Mouse (Mus musculus): Measurements from ENCODE around the gene B3gnt6. TPM values are rescaled to one million over a fixed set of nuclear protein-coding genes. Genes with fewer than 3 reads are reported as not detected.

B3gnt6 gene
- polyA plus RNA-seq (2015; fragmentation: Nextera tagmentation; extraction: Ambion mirVana) = 0.24 and 0.36 TPM in 2 replicates

GRCm38 (mm10) chr7:98199381-98199780 lies at the start of gene B3gnt6:
Gene B3gnt6, minus strand, starts transcription at chr7:98199481.
- Histone ChIP-seq H3K36me3 (no peaks in the 10 kb centered on the region), H3K4me2 (no peak within 1 kb of the TSS), H3K27me3 (peaks cover 28% of the 10 kb centered on the region), H3K4me3 (no peak within 1 kb of the TSS), H3K4me1 (replicated peaks) (peaks cover 2% of the 10 kb centered on the region), H3K9me3 (no peaks in the 10 kb centered on the region), H3K9ac (no peak within 1 kb of the TSS), H3K27ac (replicated peaks) (no peak within 1 kb of the TSS)
- no peak for ATAC-seq (ENCODE audit: low read depth)
- WGBS = 90% methylated on average over 4 of the region's 4 CpGs

- Histone ChIP-seq H3K9me3 (no peaks in the 10 kb centered on the region), H3K9ac (no peak overlapping the region), H3K4me2 (no peak overlapping the region), H3K27me3 (no peaks in the 10 kb centered on the region), H3K36me3 (no peaks in the 10 kb centered on the region), H3K4me3 (no peak overlapping the region), H3K27ac (replicated peaks) (no peak overlapping the region), H3K4me1 (replicated peaks) (no peaks in the 10 kb centered on the region)
- WGBS = 86% methylated on average over 3 of the region's 3 CpGs
- no peak for ATAC-seq (ENCODE audit: low read depth)
These were observed 37.5 kb upstream of the B3gnt6 start for GRCm38 (mm10) chr7:98236686-98237359.

- no peak for ATAC-seq (ENCODE audit: low read depth)
These were observed 24.5 kb upstream of the B3gnt6 start for GRCm38 (mm10) chr7:98223796-98224195.

GRCm38 (mm10) chr7:98216713-98217112 lies 17.4 kb upstream of the B3gnt6 start:
- H3K36me3 ChIP-seq = peaks cover 3% of the 10 kb centered on the region; the same call in 1 of the 2 replicates
- 0 out of 2 replicates have a peak, but pooled peaks cover 6% of the 10 kb centered on the region for H3K4me1 ChIP-seq (replicated peaks)
- H3K9me3 ChIP-seq = no peaks in the 10 kb centered on the region
- H3K4me3 ChIP-seq = no peak overlapping the region
- no peak for ATAC-seq (ENCODE audit: low read depth)
- H3K4me2 ChIP-seq = no peak overlapping the region
- H3K9ac ChIP-seq = no peak overlapping the region
- H3K27ac ChIP-seq (replicated peaks) = no peak overlapping the region
- no peaks in the 10 kb centered on the region for H3K27me3 ChIP-seq

More at GRCm38 (mm10) chr7:98223796-98224195, 24.5 kb upstream of the B3gnt6 start:
- peaks cover 7% of the 10 kb centered on the region; the same call in 1 of the 2 replicates for H3K36me3 ChIP-seq
- H3K9me3 ChIP-seq = no peaks in the 10 kb centered on the region
- H3K27me3 ChIP-seq = no peaks in the 10 kb centered on the region
- no peak overlapping the region for H3K4me2 ChIP-seq
- no peak overlapping the region for H3K9ac ChIP-seq
- WGBS = 94% methylated on average over 4 of the region's 4 CpGs
- no peak overlapping the region for H3K4me3 ChIP-seq
- no peak overlapping the region for H3K27ac ChIP-seq (replicated peaks)
- H3K4me1 ChIP-seq (replicated peaks) = no peaks in the 10 kb centered on the region

- no peak overlapping the region for H3K4me2 ChIP-seq
- WGBS = 78% methylated on average over 4 of the region's 4 CpGs
- H3K27ac ChIP-seq (replicated peaks) = no peak overlapping the region
- no peaks in the 10 kb centered on the region for H3K4me1 ChIP-seq (replicated peaks)
- H3K27me3 ChIP-seq = no peaks in the 10 kb centered on the region
- no peak overlapping the region for H3K9ac ChIP-seq
- no peaks in the 10 kb centered on the region for H3K36me3 ChIP-seq
- no peaks in the 10 kb centered on the region for H3K9me3 ChIP-seq
- no peak overlapping the region for H3K4me3 ChIP-seq
- no peak for ATAC-seq (ENCODE audit: low read depth)
These were observed 3.7 kb upstream of the B3gnt6 start for GRCm38 (mm10) chr7:98202946-98203345.

- Histone ChIP-seq H3K36me3 (no peaks in the 10 kb centered on the region), H3K9me3 (no peaks in the 10 kb centered on the region), H3K4me2 (no peak overlapping the region), H3K4me1 (replicated peaks) (no peaks in the 10 kb centered on the region), H3K4me3 (no peak overlapping the region), H3K9ac (no peak overlapping the region), H3K27ac (replicated peaks) (no peak overlapping the region), H3K27me3 (peaks cover 6% of the 10 kb centered on the region)
- 78% methylated on average over 5 of the region's 5 CpGs for WGBS
- ATAC-seq (ENCODE audit: low read depth) = no peak
These were observed 2.3 kb upstream of the B3gnt6 start for GRCm38 (mm10) chr7:98201493-98202028.

- Histone ChIP-seq H3K27me3 (peaks cover 17% of the 10 kb centered on the region), H3K9ac (no peak overlapping the region), H3K36me3 (no peaks in the 10 kb centered on the region), H3K27ac (replicated peaks) (no peak overlapping the region), H3K9me3 (no peaks in the 10 kb centered on the region), H3K4me3 (no peak overlapping the region), H3K4me1 (replicated peaks) (no peaks in the 10 kb centered on the region), H3K4me2 (no peak overlapping the region)
- ATAC-seq (ENCODE audit: low read depth) = no peak
- 92% methylated on average over 3 of the region's 3 CpGs for WGBS
These were observed 1.1 kb upstream of the B3gnt6 start for GRCm38 (mm10) chr7:98200396-98200795.

- Histone ChIP-seq H3K4me3 (no peak overlapping the region), H3K27me3 (peaks cover 61% of the 10 kb centered on the region), H3K27ac (replicated peaks) (no peak overlapping the region), H3K36me3 (no peaks in the 10 kb centered on the region), H3K9ac (no peak overlapping the region), H3K4me1 (replicated peaks) (peaks cover 15% of the 10 kb centered on the region), H3K9me3 (no peaks in the 10 kb centered on the region), H3K4me2 (no peak overlapping the region)
- 54% methylated on average over 10 of the region's 10 CpGs for WGBS
- ATAC-seq (ENCODE audit: low read depth) = no peak
These were observed 4.0 kb downstream of the B3gnt6 start for GRCm38 (mm10) chr7:98195151-98195801.

- no peak overlapping the region for H3K27ac ChIP-seq (replicated peaks)
- peak overlapping the region; percentile 52 for H3K9ac ChIP-seq
- peak overlapping the region; percentile 71 for H3K4me2 ChIP-seq
- H3K9me3 ChIP-seq = no peaks in the 10 kb centered on the region
- no peaks in the 10 kb centered on the region for H3K36me3 ChIP-seq
- 2% methylated on average over 61 of the region's 61 CpGs for WGBS
- peak; percentile 69 for ATAC-seq (ENCODE audit: low read depth)
- peaks cover 61% of the 10 kb centered on the region for H3K27me3 ChIP-seq
- H3K4me1 ChIP-seq (replicated peaks) = peaks cover 24% of the 10 kb centered on the region
- H3K4me3 ChIP-seq = peak overlapping the region; percentile 39
These were observed 5.1 kb downstream of the B3gnt6 start for GRCm38 (mm10) chr7:98194026-98194792.

- H3K4me2 ChIP-seq = peak overlapping the region; percentile 71
- no peak overlapping the region for H3K27ac ChIP-seq (replicated peaks)
- H3K4me1 ChIP-seq (replicated peaks) = peaks cover 24% of the 10 kb centered on the region
- peak overlapping the region; percentile 52 for H3K9ac ChIP-seq
- ATAC-seq (ENCODE audit: low read depth) = peak; percentile 79
- peaks cover 61% of the 10 kb centered on the region for H3K27me3 ChIP-seq
- no peaks in the 10 kb centered on the region for H3K36me3 ChIP-seq
- 3% methylated on average over 36 of the region's 36 CpGs for WGBS
- H3K9me3 ChIP-seq = no peaks in the 10 kb centered on the region
- H3K4me3 ChIP-seq = peak overlapping the region; percentile 39
These were observed 5.7 kb downstream of the B3gnt6 start for GRCm38 (mm10) chr7:98193515-98194025.

GRCm38 (mm10) chr7:98191571-98192250 lies 7.6 kb downstream of the B3gnt6 start:
- H3K4me3 ChIP-seq = no peak overlapping the region
- no peak overlapping the region for H3K4me2 ChIP-seq
- no peak overlapping the region for H3K27ac ChIP-seq (replicated peaks)
- no peak for ATAC-seq (ENCODE audit: low read depth)
- H3K9me3 ChIP-seq = no peaks in the 10 kb centered on the region
- H3K9ac ChIP-seq = no peak overlapping the region
- 67% methylated on average over 17 of the region's 17 CpGs for WGBS
- H3K36me3 ChIP-seq = no peaks in the 10 kb centered on the region
- peaks cover 28% of the 10 kb centered on the region for H3K4me1 ChIP-seq (replicated peaks)
- peaks cover 57% of the 10 kb centered on the region for H3K27me3 ChIP-seq
